Mouse (Mus musculus) cerebellum, adult 2 months (tissue): ENCODE data around the gene Fam129a.

Experiments used
- CTCF ChIP-seq: fragments of 200-500 bp; IDR thresholded peaks from 2 replicates; pipeline ENCODE4 v1.5.1; 2011; ENCODE audit warnings: low read depth, mild to moderate bottlenecking, control low read depth, low read length, moderate library complexity, borderline replicate concordance; ENCODE audit not compliant: insufficient read depth
- POLR2A ChIP-seq: fragments of 200-500 bp; IDR thresholded peaks from 2 replicates; pipeline ENCODE4 v1.6.1; 2011; ENCODE audit warnings: low read length, control low read depth, borderline replicate concordance; ENCODE audit not compliant: insufficient read depth

DNA sequence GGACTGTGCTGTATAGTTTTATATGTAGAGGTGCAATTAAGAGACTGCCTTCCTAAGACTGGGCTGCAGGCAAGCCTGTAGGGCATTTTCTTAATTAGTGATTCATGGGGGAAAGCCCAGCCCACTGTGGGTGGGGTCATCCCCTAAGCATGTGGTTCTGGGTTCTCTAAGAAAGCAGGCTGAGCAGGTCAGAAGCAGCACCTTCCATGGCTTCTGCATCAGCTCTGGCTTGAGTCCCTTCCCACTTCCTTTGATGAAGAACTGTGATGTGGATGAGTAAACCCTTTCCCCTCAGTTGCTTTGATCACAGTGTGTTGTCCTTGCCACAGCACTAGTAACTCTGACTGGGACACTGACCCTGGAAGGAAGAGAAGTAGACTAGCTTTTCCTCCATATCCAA, 39.6 kb downstream of the Fam129a start:
- no peak for TF ChIP-seq CTCF
- no peak for TF ChIP-seq POLR2A
